Mouse (Mus musculus): ENCODE measurements around the gene Ctrl.
"Not testable (repeated sequence)": the region's sequence is repeated elsewhere in the genome, so short reads cannot be mapped to it uniquely, and the experiment has no call there.

Ctrl gene

GRCm38 (mm10) chr8:105933762-105934161 is at the start of gene Ctrl:
Gene Ctrl, minus strand, starts transcription at chr8:105933862.
- no peak for DNase-seq (ENCODE audit: low spot score)

DNA sequence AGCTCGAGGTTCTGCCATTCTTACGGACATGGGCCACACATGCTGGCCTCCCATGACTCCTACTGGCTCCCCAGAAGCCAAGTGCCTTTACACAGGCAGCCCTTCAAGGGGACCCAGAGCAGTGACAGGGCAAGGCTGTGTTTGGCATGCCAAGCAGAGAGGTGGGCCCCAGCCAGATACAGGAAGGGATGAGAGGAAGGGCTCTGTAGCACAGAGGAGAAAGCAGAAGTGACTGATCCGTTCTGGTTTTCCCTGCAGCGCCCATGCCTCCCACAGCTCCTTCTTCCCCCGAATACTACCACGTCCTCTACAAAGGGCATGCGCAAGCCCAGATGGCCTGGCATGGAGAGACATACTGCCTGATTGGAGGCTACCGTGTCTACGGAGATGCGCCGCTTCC is 49.7 kb upstream of the Ctrl start:
- DNase-seq (ENCODE audit: low spot score), result not testable (repeated sequence)

DNA sequence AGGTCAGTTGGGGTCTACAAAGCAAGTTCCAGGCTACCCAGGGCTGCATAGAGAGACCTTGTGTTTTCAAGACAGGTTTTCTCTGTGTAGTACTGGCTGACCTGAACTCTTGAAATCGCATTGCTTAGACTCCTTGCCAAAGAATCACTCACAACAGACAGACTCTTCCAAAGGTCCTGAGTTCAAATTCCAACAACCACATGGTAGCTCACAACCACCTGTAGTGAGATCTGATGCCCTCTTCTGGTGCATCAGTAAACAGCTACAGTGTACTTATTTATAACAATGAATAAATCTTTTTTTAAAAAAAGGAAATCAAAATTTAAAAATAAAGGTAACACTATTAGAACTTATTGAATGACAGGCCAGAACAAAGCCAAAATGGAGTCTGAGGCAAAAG is 47.5 kb upstream of the Ctrl start:
- no peak for DNase-seq (ENCODE audit: low spot score)

- DNase-seq (ENCODE audit: low spot score), result no peak
Observed at GRCm38 (mm10) chr8:105979325-105979724, 45.7 kb upstream of the Ctrl start, which contains the start of gene Dpep3. Gene Dpep3, minus strand, starts transcription at chr8:105979429.

- DNase-seq (ENCODE audit: low spot score), result no peak
Observed at GRCm38 (mm10) chr8:105975363-105975762, 41.7 kb upstream of the Ctrl start.

DNA sequence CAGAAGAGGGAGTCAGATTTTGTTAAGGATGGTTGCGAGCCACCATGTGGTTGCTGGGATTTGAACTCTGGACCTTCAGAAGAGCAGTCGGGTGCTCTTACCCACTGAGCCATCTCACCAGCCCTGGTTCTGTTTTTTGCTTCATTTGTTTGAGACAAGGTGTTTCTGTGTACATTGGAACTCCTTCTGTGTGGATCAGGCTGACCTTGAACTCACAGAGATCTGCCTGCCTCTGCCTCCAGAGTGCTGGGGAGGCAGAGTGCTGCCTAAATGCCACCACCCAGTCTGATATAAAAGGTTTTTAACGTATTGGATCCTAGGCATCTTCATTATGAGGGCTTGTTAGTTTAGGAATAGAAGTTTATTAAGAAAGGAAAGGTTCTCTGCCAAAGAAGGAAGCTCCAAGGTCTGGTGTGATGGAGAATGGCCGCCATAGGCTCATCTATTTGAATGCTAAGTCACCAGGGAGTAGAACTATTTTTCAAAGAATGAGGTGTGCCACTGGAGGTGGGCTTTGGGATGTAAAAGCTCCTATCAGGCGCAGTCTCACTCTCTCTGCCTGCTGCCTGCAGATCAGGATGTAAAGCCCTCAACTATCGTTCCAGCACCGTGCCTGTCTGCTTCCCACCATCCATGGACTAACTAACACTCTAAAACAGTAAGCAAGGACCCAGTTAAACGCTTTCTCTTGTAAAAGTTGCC is 37.5 kb upstream of the Ctrl start:
- DNase-seq (ENCODE audit: low spot score), result no peak

- DNase-seq (ENCODE audit: low spot score), result no peak
Observed at GRCm38 (mm10) chr8:105969367-105969766, 35.7 kb upstream of the Ctrl start.

GRCm38 (mm10) chr8:105966692-105967311 is 33.1 kb upstream of the Ctrl start:
- DNase-seq (ENCODE audit: low spot score), result no peak

GRCm38 (mm10) chr8:105965905-105966341 is 32.3 kb upstream of the Ctrl start, which contains the start of gene Slc12a4:
Gene Slc12a4, minus strand, starts transcription at chr8:105966097.
- no peak for DNase-seq (ENCODE audit: low spot score)

GRCm38 (mm10) chr8:105965266-105965904 is 31.7 kb upstream of the Ctrl start:
- no peak for DNase-seq (ENCODE audit: low spot score)

- DNase-seq (ENCODE audit: low spot score), result no peak
Observed at GRCm38 (mm10) chr8:105964506-105965265, 31.0 kb upstream of the Ctrl start.

DNA sequence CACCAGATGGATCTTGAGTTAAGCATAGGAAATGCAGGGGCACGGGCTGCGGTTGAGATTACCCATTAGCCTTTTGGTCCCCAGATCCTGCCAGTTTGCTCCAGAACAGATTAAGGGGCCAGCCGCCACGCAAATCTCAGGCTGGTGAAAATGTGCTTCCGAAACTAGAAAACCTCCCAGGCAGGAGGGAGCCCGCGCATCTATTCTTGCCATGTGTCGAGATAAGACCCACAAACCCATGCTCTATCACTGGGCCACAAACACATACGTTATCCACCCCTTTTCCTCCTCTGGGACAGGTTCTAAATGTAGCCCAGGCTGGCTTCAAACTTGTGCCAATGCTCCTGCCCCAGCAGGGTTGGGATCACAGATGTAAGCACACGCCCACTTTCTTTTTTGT is 27.9 kb upstream of the Ctrl start:
- DNase-seq (ENCODE audit: low spot score), result no peak

DNA sequence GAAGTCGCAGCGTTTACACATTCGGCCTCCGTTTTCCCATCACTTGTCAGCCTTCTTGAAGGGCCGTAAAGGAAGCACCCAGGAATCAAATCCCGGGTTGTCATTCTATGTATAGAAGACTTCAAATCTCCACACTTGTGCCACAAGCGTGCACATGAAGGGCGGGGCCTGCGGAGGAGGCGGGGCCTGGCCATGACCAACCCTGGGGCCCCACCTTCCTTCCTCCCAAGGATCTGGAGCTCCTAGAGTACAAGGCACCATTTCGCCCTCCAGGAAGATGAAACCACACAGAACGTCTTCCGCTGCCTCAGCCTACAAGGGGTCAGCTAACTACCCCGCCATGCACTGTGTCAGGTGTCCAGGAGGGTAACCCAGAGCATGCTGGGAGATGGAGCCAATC is 27.4 kb upstream of the Ctrl start:
- DNase-seq (ENCODE audit: low spot score), result no peak

GRCm38 (mm10) chr8:105959350-105959749 is 25.7 kb upstream of the Ctrl start:
- no peak for DNase-seq (ENCODE audit: low spot score)

GRCm38 (mm10) chr8:105957813-105958212 is 24.2 kb upstream of the Ctrl start:
- DNase-seq (ENCODE audit: low spot score), result no peak

- DNase-seq (ENCODE audit: low spot score), result no peak
Observed at GRCm38 (mm10) chr8:105956556-105956955, 22.9 kb upstream of the Ctrl start.

DNA sequence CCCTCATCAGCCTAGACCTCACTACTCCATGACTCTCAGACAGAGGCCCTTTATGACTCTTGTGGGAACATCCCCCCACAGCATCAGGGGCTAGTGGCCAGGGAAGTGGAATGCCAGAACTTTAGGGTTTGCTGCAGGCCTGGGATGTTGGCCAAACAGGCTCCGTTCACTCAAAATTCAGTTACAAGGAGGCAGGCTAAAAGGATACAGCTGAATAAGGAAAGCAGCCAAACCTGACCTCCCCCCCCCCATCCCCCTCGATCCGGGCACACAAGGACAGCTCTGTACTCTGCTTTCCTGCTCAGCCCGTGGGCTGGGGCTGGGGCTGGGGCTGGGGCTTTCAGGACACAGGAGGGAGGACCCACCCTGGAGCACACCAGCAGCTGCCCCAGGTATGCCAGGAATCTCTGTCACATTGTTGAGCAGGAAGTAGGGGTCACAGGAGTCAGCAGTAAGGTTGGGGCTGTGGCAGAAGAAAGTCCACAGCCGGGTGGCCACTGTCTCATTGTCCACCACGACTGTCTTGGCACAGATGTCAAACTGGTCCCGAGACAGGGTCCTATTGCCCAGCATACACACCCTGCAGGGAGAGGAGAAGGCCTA is 17.5 kb upstream of the Ctrl start:
- DNase-seq (ENCODE audit: low spot score), result no peak

DNA sequence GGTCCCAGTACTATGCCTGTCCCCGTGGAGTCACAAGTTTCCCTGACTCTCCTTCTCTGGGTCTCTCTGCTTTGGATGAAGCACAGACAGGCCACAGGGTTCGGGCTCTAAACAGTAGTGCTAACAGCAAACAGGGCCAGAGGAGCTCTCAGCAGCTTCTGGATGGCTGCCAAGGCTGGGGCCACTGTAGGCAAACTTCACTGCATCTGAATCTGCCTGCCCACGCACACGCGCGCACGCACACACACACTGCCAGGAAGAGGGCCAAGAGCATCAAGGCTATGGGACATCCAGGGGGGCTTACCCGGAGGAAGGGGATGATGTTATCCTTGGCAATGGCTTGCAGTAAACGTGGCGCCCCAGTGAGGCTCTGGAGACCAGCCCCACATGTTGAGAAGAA is 15.7 kb upstream of the Ctrl start:
- DNase-seq (ENCODE audit: low spot score), result peak; percentile 50

DNA sequence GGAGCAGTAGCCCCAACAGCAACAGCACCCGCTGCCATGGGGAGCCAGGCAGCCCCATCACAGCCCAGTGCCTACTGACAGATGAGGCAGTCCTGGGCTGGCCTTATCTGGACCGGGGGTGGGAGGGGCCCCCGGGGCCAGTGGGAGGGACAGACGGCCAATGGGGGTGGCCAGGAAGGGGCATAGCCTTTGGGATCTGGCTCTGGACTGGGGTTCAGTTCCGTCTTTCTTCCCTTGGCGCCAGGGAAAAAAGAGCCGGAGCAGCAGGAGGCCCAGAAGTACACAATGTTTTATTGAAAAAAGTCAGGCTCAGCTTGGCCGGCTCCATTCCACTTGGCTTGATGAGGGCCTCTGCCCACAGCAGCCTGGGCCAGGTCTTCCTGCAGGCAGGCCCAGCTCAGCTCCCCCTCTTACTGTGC is 9.7 kb upstream of the Ctrl start, which contains the start of gene Lcat:
TSS of gene Lcat (minus strand) at position 62 of the 419 bp plus-strand sequence.
- no peak for DNase-seq (ENCODE audit: low spot score)

DNA sequence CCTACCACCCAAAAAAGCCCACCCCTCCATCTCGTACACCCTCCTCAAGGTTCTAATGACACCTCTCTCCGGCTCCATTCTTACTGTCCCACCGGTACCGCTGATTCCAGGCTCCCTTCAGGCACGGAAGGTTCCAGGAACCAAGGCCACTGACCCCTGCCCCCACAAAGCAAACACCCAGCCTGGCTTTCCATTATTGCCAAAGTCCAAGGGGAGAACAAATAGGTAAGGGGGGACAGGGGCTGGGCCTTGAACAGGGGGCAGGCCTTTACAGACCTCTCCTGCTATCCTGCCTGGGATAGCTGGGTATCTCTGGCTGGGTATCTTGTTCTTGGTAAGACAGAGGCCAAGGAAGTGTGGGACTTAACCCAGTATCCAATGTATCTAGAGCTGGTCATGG is 8.9 kb upstream of the Ctrl start:
- DNase-seq (ENCODE audit: low spot score), result no peak

DNA sequence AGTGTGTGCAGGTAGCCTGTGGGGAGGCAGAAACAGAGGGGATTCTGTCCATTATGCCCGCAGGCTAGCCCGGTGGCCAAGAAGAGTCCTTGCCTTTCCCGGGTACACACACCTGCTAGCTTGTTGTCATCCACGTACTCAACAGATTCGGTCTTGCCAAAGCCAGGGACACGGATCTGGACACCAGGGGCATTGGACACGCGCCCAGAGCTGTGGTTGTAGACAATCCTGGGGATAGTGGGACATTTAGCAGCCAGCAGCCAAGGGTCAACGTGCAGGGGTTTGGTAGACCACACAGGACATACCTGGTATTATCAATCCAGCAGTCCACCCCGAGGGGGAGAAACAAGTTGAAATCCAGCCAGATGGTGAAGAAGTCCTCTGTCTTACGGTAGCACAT is 8.4 kb upstream of the Ctrl start:
- no peak for DNase-seq (ENCODE audit: low spot score)

DNA sequence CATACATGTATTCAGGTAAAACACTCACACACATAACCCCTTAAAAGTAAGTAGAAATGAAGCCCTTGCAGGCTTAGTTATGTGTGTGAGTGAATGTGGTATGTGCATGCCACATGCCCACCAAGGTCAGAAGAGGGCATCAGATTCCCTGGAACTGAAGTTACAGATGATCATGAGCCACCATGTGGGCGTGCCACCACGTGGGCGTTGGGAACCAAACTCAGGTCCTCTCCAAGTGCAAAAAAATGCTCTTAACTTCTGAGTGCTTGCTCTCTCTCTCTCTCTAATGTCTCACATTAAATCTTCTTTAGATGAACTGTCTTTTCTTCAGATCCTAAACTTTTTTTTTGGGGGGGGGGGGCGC is 4.6 kb upstream of the Ctrl start, which contains the start of gene Psmb10:
TSS of gene Psmb10 (minus strand) at position 139 of the 364 bp plus-strand sequence.
- no peak for DNase-seq (ENCODE audit: low spot score)
